Mouse (Mus musculus) lung, postnatal 0 days (tissue): ENCODE data around the gene Gm20532.

Experiments used
- CTCF ChIP-seq: IDR thresholded peaks from 2 replicates; pipeline ENCODE4 v1.5.1; 2016; ENCODE audit warnings: antibody characterized with exemption, mild to moderate bottlenecking
- EP300 ChIP-seq: IDR thresholded peaks from 2 replicates; pipeline ENCODE4 v1.6.1; 2016; ENCODE audit warnings: antibody characterized with exemption, mild to moderate bottlenecking, control low read depth

DNA sequence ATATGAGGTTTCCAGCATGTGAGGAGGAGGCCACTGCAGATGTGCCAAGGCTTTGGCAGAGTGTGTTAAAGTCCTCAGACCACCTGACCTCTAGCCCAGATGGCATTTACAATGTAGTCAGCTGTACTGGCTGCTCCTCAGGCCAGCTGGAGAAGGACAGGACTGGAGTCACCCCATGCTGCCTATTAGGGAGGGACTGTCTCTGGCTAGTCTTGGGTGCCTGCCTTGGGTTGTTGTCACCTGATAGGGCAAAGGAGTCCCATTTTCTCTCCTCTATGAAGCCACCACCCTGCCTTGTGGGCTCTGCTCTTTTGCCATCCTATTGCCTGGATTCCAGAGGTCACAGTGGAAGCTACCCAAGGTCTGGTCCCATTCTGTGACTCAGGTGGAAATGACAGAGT lies 22.8 kb downstream of the Gm20532 start:
- TF ChIP-seq CTCF (no peak), EP300 (no peak)
